Mouse (Mus musculus) midbrain, embryonic 16.5 days (tissue): ENCODE measurements around the gene Olfr1104. TPM values are rescaled to one million over a fixed set of nuclear protein-coding genes. Genes with fewer than 3 reads are reported as not detected.

Source experiments
- ATAC-seq: fragments of 200-750 bp; cut with Nextera tagmentation; 2 replicates; pipeline ENCODE4 v1.8.0; 2017; ENCODE audit warnings: moderate TSS enrichment
- H3K27ac ChIP-seq: fragments of 300-500 bp; sonication (generic); 2 replicates; pipeline ENCODE4 v1.5.1; 2014; ENCODE audit warnings: mild to moderate bottlenecking, low read length, mixed read lengths
- H3K27me3 ChIP-seq: fragments of 300-500 bp; sonication (generic); 2 replicates; pipeline ENCODE4 v1.6.1; 2014; ENCODE audit warnings: low read depth, low read length, mixed read lengths; ENCODE audit not compliant: control insufficient read depth, insufficient read depth
- H3K36me3 ChIP-seq: fragments of 300-500 bp; sonication (generic); 2 replicates; pipeline ENCODE4 v1.6.1; 2014; ENCODE audit warnings: mild to moderate bottlenecking, low read length, moderate library complexity, mixed read lengths; ENCODE audit not compliant: control insufficient read depth, insufficient read depth
- H3K4me1 ChIP-seq: fragments of 300-500 bp; sonication (generic); 2 replicates; pipeline ENCODE4 v1.6.1; 2014; ENCODE audit warnings: mild to moderate bottlenecking, low read length, mixed read lengths; ENCODE audit not compliant: control insufficient read depth, insufficient read depth
- H3K4me2 ChIP-seq: fragments of 300-500 bp; sonication (generic); 2 replicates; pipeline ENCODE4 v1.6.1; 2014; ENCODE audit warnings: mild to moderate bottlenecking, low read length, mixed read lengths
- H3K4me3 ChIP-seq: fragments of 300-500 bp; sonication (generic); 2 replicates; pipeline ENCODE4 v1.5.1; 2014; ENCODE audit warnings: low read depth, mild to moderate bottlenecking, low read length, moderate library complexity, mixed read lengths
- H3K9ac ChIP-seq: fragments of 300-500 bp; sonication (generic); 2 replicates; pipeline ENCODE4 v1.6.1; 2014; ENCODE audit warnings: low read depth, low read length, mixed read lengths
- H3K9me3 ChIP-seq: fragments of 300-500 bp; sonication (generic); replicated peaks from 2 replicates; pipeline ENCODE4 v1.6.1; 2014; ENCODE audit warnings: mild to moderate bottlenecking, low read length, mixed read lengths; ENCODE audit not compliant: control insufficient read depth, poor library complexity, severe bottlenecking
- WGBS: fragments of 180-500 bp; shearing (Covaris S2); extraction: QIAGEN DNeasy Blood & Tissue Kit; methylation state at CpG from one replicate; pipeline ENCODE4 v1.1.7; 2014; 5-methylcytosine and 5-hydroxymethylcytosine counted together
- polyA plus RNA-seq: library from polyadenylated mRNA; unstranded; fragments of >200 nt; fragmentation: Nextera tagmentation; extraction: Ambion mirVana; gene quantifications from 2 replicates; pipeline ENCODE4 v1.2.1, GENCODE M21; 2015

Olfr1104 gene
- polyA plus RNA-seq, result not detected in 2 replicates

- no peaks in the 10 kb centered on the region for H3K36me3 ChIP-seq
- no peak within 1 kb of the TSS for H3K4me3 ChIP-seq
- no peaks in the 10 kb centered on the region for H3K9me3 ChIP-seq
- ATAC-seq, result no peak
- 86% methylated on average over 1 of the region's 1 CpGs for WGBS
- no peak within 1 kb of the TSS for H3K4me2 ChIP-seq
- no peaks in the 10 kb centered on the region for H3K4me1 ChIP-seq
- no peak within 1 kb of the TSS for H3K9ac ChIP-seq
- no peak within 1 kb of the TSS for H3K27ac ChIP-seq
- no peaks in the 10 kb centered on the region for H3K27me3 ChIP-seq
These were observed at the start of gene Olfr1104 for GRCm38 (mm10) chr2:87026980-87027379. TSS of gene Olfr1104 (minus strand) at chr2:87027080.

GRCm38 (mm10) chr2:87075717-87076116, 48.8 kb upstream of the Olfr1104 start, which contains the start of gene Olfr1107:
TSS of gene Olfr1107 (minus strand) at chr2:87075817.
- ATAC-seq, result no peak
- no peak within 1 kb of the TSS for H3K27ac ChIP-seq
- H3K9me3 ChIP-seq, result no peaks in the 10 kb centered on the region
- H3K36me3 ChIP-seq, result no peaks in the 10 kb centered on the region
- no peak within 1 kb of the TSS for H3K9ac ChIP-seq
- H3K4me3 ChIP-seq, result no peak within 1 kb of the TSS
- no peaks in the 10 kb centered on the region for H3K27me3 ChIP-seq
- H3K4me2 ChIP-seq, result no peak within 1 kb of the TSS
- no peaks in the 10 kb centered on the region for H3K4me1 ChIP-seq
- 88% methylated on average over 1 of the region's 1 CpGs for WGBS

GRCm38 (mm10) chr2:87052173-87052572, 25.3 kb upstream of the Olfr1104 start, which contains the start of gene Olfr1106:
TSS of gene Olfr1106 (minus strand) at chr2:87052273.
- no peak within 1 kb of the TSS for H3K9ac ChIP-seq
- ATAC-seq, result no peak
- H3K27ac ChIP-seq, result no peak within 1 kb of the TSS
- H3K9me3 ChIP-seq, result no peaks in the 10 kb centered on the region
- no peaks in the 10 kb centered on the region for H3K27me3 ChIP-seq
- H3K4me3 ChIP-seq, result no peak within 1 kb of the TSS
- WGBS, result 75% methylated on average over 1 of the region's 1 CpGs
- H3K36me3 ChIP-seq, result no peaks in the 10 kb centered on the region
- no peak within 1 kb of the TSS for H3K4me2 ChIP-seq
- no peaks in the 10 kb centered on the region for H3K4me1 ChIP-seq

- Histone ChIP-seq H3K4me1 (no peaks in the 10 kb centered on the region), H3K27me3 (no peaks in the 10 kb centered on the region), H3K36me3 (no peaks in the 10 kb centered on the region), H3K9me3 (no peaks in the 10 kb centered on the region), H3K27ac (no peak within 1 kb of the TSS), H3K9ac (no peak within 1 kb of the TSS), H3K4me3 (no peak within 1 kb of the TSS), H3K4me2 (no peak within 1 kb of the TSS)
- no peak for ATAC-seq
These were observed 9.6 kb upstream of the Olfr1104 start, which contains the start of gene Olfr1105 for GRCm38 (mm10) chr2:87036431-87036830. TSS of gene Olfr1105 (minus strand) at chr2:87036531.

GRCm38 (mm10) chr2:86998098-86998497, 28.8 kb downstream of the Olfr1104 start, which contains the start of gene Olfr1102:
TSS of gene Olfr1102 (plus strand) at chr2:86998398.
- no peaks in the 10 kb centered on the region for H3K4me1 ChIP-seq
- H3K27me3 ChIP-seq, result no peaks in the 10 kb centered on the region
- H3K4me2 ChIP-seq, result no peak within 1 kb of the TSS
- no peaks in the 10 kb centered on the region for H3K9me3 ChIP-seq
- no peak within 1 kb of the TSS for H3K4me3 ChIP-seq
- H3K27ac ChIP-seq, result no peak within 1 kb of the TSS
- H3K9ac ChIP-seq, result no peak within 1 kb of the TSS
- no peak for ATAC-seq
- no peaks in the 10 kb centered on the region for H3K36me3 ChIP-seq

- no peak within 1 kb of the TSS for H3K4me2 ChIP-seq
- H3K36me3 ChIP-seq, result no peaks in the 10 kb centered on the region
- 82% methylated on average over 3 of the region's 3 CpGs for WGBS
- no peak within 1 kb of the TSS for H3K9ac ChIP-seq
- no peaks in the 10 kb centered on the region for H3K4me1 ChIP-seq
- H3K27ac ChIP-seq, result no peak within 1 kb of the TSS
- H3K27me3 ChIP-seq, result no peaks in the 10 kb centered on the region
- H3K9me3 ChIP-seq, result no peaks in the 10 kb centered on the region
- H3K4me3 ChIP-seq, result no peak within 1 kb of the TSS
- no peak for ATAC-seq
These were observed 35.8 kb downstream of the Olfr1104 start, which contains the start of gene Olfr1101 for GRCm38 (mm10) chr2:86991121-86991520. TSS of gene Olfr1101 (minus strand) at chr2:86991221.

- 85% methylated on average over 3 of the region's 3 CpGs for WGBS
- no peaks in the 10 kb centered on the region for H3K9me3 ChIP-seq
- H3K27me3 ChIP-seq, result no peaks in the 10 kb centered on the region
- H3K4me3 ChIP-seq, result no peak within 1 kb of the TSS
- no peak within 1 kb of the TSS for H3K27ac ChIP-seq
- H3K4me2 ChIP-seq, result no peak within 1 kb of the TSS
- H3K9ac ChIP-seq, result no peak within 1 kb of the TSS
- no peaks in the 10 kb centered on the region for H3K4me1 ChIP-seq
- no peaks in the 10 kb centered on the region for H3K36me3 ChIP-seq
- no peak for ATAC-seq
These were observed 47.0 kb downstream of the Olfr1104 start, which contains the start of gene Olfr1100 for GRCm38 (mm10) chr2:86979854-86980253. TSS of gene Olfr1100 (minus strand) at chr2:86979954.

Other genes with a start within 250 kb of the Olfr1104 start
- gene Olfr1093, start 244.6 kb downstream of the Olfr1104 start, polyA plus RNA-seq, result not detected in 2 replicates
- not detected in 2 replicates for gene Olfr141, start 217.1 kb downstream of the Olfr1104 start, polyA plus RNA-seq
- not detected in 2 replicates for gene Olfr1094, start 202.4 kb downstream of the Olfr1104 start, polyA plus RNA-seq
- not detected in 2 replicates for gene Olfr1095, start 175.4 kb downstream of the Olfr1104 start, polyA plus RNA-seq
- not detected in 2 replicates for gene Gm13723, start 152.3 kb downstream of the Olfr1104 start, polyA plus RNA-seq
- not detected in 2 replicates for gene Olfr1097, start 134.9 kb downstream of the Olfr1104 start, polyA plus RNA-seq
- not detected in 2 replicates for gene Olfr1098, start 102.5 kb downstream of the Olfr1104 start, polyA plus RNA-seq
- not detected in 2 replicates for gene Olfr1099, start 66.4 kb downstream of the Olfr1104 start, polyA plus RNA-seq
- not detected in 2 replicates for gene Olfr1100, start 47.1 kb downstream of the Olfr1104 start, polyA plus RNA-seq
- not detected in 2 replicates for gene Olfr1101, start 35.9 kb downstream of the Olfr1104 start, polyA plus RNA-seq
- gene Olfr1102, start 28.7 kb downstream of the Olfr1104 start, polyA plus RNA-seq, result not detected in 2 replicates
- gene Olfr1105, start 9.5 kb upstream of the Olfr1104 start, polyA plus RNA-seq, result not detected in 2 replicates
- gene Olfr1106, start 25.2 kb upstream of the Olfr1104 start, polyA plus RNA-seq, result not detected in 2 replicates
- gene Olfr1107, start 48.7 kb upstream of the Olfr1104 start, polyA plus RNA-seq, result not detected in 2 replicates
- gene Olfr1109, start 68.9 kb upstream of the Olfr1104 start, polyA plus RNA-seq, result not detected in 2 replicates
- not detected in 2 replicates for gene Olfr259, start 87.5 kb upstream of the Olfr1104 start, polyA plus RNA-seq
- gene Olfr1110, start 113.2 kb upstream of the Olfr1104 start, polyA plus RNA-seq, result not detected in 2 replicates
- gene Olfr1111, start 125.5 kb upstream of the Olfr1104 start, polyA plus RNA-seq, result not detected in 2 replicates
- not detected in 2 replicates for gene Olfr1112, start 160.7 kb upstream of the Olfr1104 start, polyA plus RNA-seq
- gene Olfr1113, start 181.9 kb upstream of the Olfr1104 start, polyA plus RNA-seq, result not detected in 2 replicates
- gene Olfr1115, start 220.9 kb upstream of the Olfr1104 start, polyA plus RNA-seq, result not detected in 2 replicates
- not detected in 2 replicates for gene Olfr1116, start 240.5 kb upstream of the Olfr1104 start, polyA plus RNA-seq